Comparison of ENCODE assay signal across 8 mouse cellular contexts in genomic region chr2:27678331-27678730, GRCm38 (mm10). TPM values are rescaled to one million over a fixed set of nuclear protein-coding genes. Genes with fewer than 3 reads are reported as not detected.
DNase-seq lines count a peak whose midpoint lies in the region; ATAC-seq lines count a peak whose summit lies in the region.

No protein-coding gene starts in this region.

- peak overlapping the region; percentile 93 for H3K4me2 ChIP-seq in hindbrain, embryonic 14.5 days (replicated peaks)
- H3K4me2 ChIP-seq in midbrain, embryonic 13.5 days (replicated peaks) = peak overlapping the region; percentile 92

- ATAC-seq in hindbrain, embryonic 14.5 days (ENCODE audit: low FRiP score) = no peak
- ATAC-seq in midbrain, embryonic 13.5 days = no peak

- DNase-seq in kidney, adult 11 months = peak; percentile 9
- no peak for DNase-seq in kidney, adult 18-20 months
- no peak for DNase-seq in hindbrain, embryonic 14.5 days (ENCODE audit: low spot score)
- DNase-seq in Muller cell, postnatal 12 days (ENCODE audit: inconsistent ontology term) = no peak
- no peak for DNase-seq in cerebellum, postnatal 14 days
- no peak for DNase-seq in adrenal gland, adult (ENCODE audit: inconsistent age in 2 of 2, low spot score in 1 of 2)

- H3K9ac ChIP-seq in hindbrain, embryonic 14.5 days = peak overlapping the region; percentile 85
- H3K9ac ChIP-seq in midbrain, embryonic 13.5 days (replicated peaks) = peak overlapping the region; percentile 86

- no peaks in the 10 kb centered on the region for H3K36me3 ChIP-seq in hindbrain, embryonic 14.5 days (replicated peaks; ENCODE audit: control insufficient read depth, insufficient read depth)
- H3K36me3 ChIP-seq in midbrain, embryonic 13.5 days = no peaks in the 10 kb centered on the region

- peaks cover 45% of the 10 kb centered on the region for H3K4me1 ChIP-seq in brown adipose tissue, adult 24 weeks (ENCODE audit: control insufficient read depth, insufficient read depth, insufficient read length, low read length)
- H3K4me1 ChIP-seq in hindbrain, embryonic 14.5 days (replicated peaks; ENCODE audit: control insufficient read depth, insufficient read depth, low read length) = peaks cover 60% of the 10 kb centered on the region
- peaks cover 53% of the 10 kb centered on the region for H3K4me1 ChIP-seq in midbrain, embryonic 13.5 days (replicated peaks)

- peak overlapping the region; percentile 98 for H3K4me3 ChIP-seq in brown adipose tissue, adult 24 weeks (ENCODE audit: insufficient read depth, low read depth, low read length)
- peak overlapping the region; percentile 78 for H3K4me3 ChIP-seq in hindbrain, embryonic 14.5 days (replicated peaks; ENCODE audit: low read length)
- H3K4me3 ChIP-seq in midbrain, embryonic 13.5 days (replicated peaks) = peak overlapping the region; percentile 70

- H3K9me3 ChIP-seq in hindbrain, embryonic 14.5 days (ENCODE audit: control insufficient read depth, low read length) = no peaks in the 10 kb centered on the region
- no peaks in the 10 kb centered on the region for H3K9me3 ChIP-seq in midbrain, embryonic 13.5 days

- peak overlapping the region; percentile 88 for H3K27ac ChIP-seq in brown adipose tissue, adult 24 weeks (replicated peaks; ENCODE audit: low read depth, low read length)
- peak overlapping the region; percentile 83; the same call in 1 of the 2 replicates for H3K27ac ChIP-seq in hindbrain, embryonic 14.5 days
- no peak overlapping the region for H3K27ac ChIP-seq in midbrain, embryonic 13.5 days

- H3K27me3 ChIP-seq in hindbrain, embryonic 14.5 days (ENCODE audit: control insufficient read depth, insufficient read depth, low read length) = no peaks in the 10 kb centered on the region
- H3K27me3 ChIP-seq in midbrain, embryonic 13.5 days = peaks cover 15% of the 10 kb centered on the region; the same call in 1 of the 2 replicates

- 14% methylated on average over 4 of the region's 4 CpGs for whole genome bisulfite sequencing in hindbrain, embryonic 14.5 days
- WGBS in midbrain, embryonic 13.5 days = 13% methylated on average over 4 of the region's 4 CpGs

RNA-seq across cellular contexts. Expression of gene Rxra, which starts 2.1 kb away (rescaled TPM):
- polyA plus RNA-seq in brown adipose tissue, adult 24 weeks (2012; ENCODE audit: insufficient read depth, insufficient read length, missing spikeins) = 23.1 and 24.1 TPM in 2 replicates
- polyA plus RNA-seq in hindbrain, embryonic 14.5 days (2014; fragmentation: Nextera tagmentation; extraction: Ambion mirVana) = 2.4 and 2.7 TPM in 2 replicates
- polyA plus RNA-seq in midbrain, embryonic 13.5 days (2015; fragmentation: Nextera tagmentation; extraction: Ambion mirVana) = 4.0 and 4.4 TPM in 2 replicates
